Mouse (Mus musculus) lung, embryonic 14.5 days (tissue): Measurements from ENCODE around the gene Spdye4c. TPM values are rescaled to one million over a fixed set of nuclear protein-coding genes. Genes with fewer than 3 reads are reported as not detected.
A peak's percentile ranks its signal among the peaks of the same experiment; 100 is the strongest.

ENCODE experiments used
- ATAC-seq: fragments of 200-750 bp; cut with Nextera tagmentation; 2 replicates; pipeline ENCODE4 v1.8.0; 2017; ENCODE audit warnings: mild to moderate bottlenecking, moderate TSS enrichment, moderate library complexity; ENCODE audit not compliant: insufficient read depth
- DNase-seq: peaks from one replicate; pipeline ENCODE4 v3.0.0-alpha.2; 2015
- H3K27ac ChIP-seq: fragments of 300-500 bp; sonication (generic); 2 replicates; pipeline ENCODE4 v1.5.1; 2014; ENCODE audit warnings: low read depth, mild to moderate bottlenecking, moderate library complexity
- H3K27me3 ChIP-seq: fragments of 300-500 bp; sonication (generic); 2 replicates; pipeline ENCODE4 v1.6.1; 2014; ENCODE audit warnings: low read length, control low read depth; ENCODE audit not compliant: insufficient read depth
- H3K36me3 ChIP-seq: fragments of 300-500 bp; sonication (generic); 2 replicates; pipeline ENCODE4 v1.6.1; 2014; ENCODE audit warnings: control low read depth; ENCODE audit not compliant: insufficient read depth
- H3K4me1 ChIP-seq: fragments of 300-500 bp; sonication (generic); 2 replicates; pipeline ENCODE4 v1.6.1; 2014; ENCODE audit warnings: antibody characterized with exemption, control low read depth; ENCODE audit not compliant: insufficient read depth
- H3K4me2 ChIP-seq: fragments of 300-500 bp; sonication (generic); 2 replicates; pipeline ENCODE4 v1.6.1; 2014; ENCODE audit warnings: mild to moderate bottlenecking
- H3K4me3 ChIP-seq: fragments of 300-500 bp; sonication (generic); 2 replicates; pipeline ENCODE4 v1.5.1; 2014; ENCODE audit warnings: low read depth, low read length
- H3K9ac ChIP-seq: fragments of 300-500 bp; sonication (generic); 2 replicates; pipeline ENCODE4 v1.6.1; 2014
- H3K9me3 ChIP-seq: fragments of 300-500 bp; sonication (generic); 2 replicates; pipeline ENCODE4 v1.6.1; 2016; ENCODE audit warnings: low read depth, low read length, control low read depth
- CTCF ChIP-seq: IDR thresholded peaks from 2 replicates; pipeline ENCODE4 v1.5.1; 2016; ENCODE audit warnings: antibody characterized with exemption, low read depth
- WGBS: fragments of 180-500 bp; shearing (Covaris S2); extraction: QIAGEN DNeasy Blood & Tissue Kit; methylation state at CpG from one replicate; pipeline ENCODE4 v1.1.7; 2014; 5-methylcytosine and 5-hydroxymethylcytosine counted together
- polyA plus RNA-seq: library from polyadenylated mRNA; unstranded; fragments of >200 nt; fragmentation: Nextera tagmentation; extraction: Ambion mirVana; gene quantifications from 2 replicates; pipeline ENCODE4 v1.2.1, GENCODE M21; 2014

Spdye4c gene
- polyA plus RNA-seq, 1 experiment from 2014 or later: not detected

DNA sequence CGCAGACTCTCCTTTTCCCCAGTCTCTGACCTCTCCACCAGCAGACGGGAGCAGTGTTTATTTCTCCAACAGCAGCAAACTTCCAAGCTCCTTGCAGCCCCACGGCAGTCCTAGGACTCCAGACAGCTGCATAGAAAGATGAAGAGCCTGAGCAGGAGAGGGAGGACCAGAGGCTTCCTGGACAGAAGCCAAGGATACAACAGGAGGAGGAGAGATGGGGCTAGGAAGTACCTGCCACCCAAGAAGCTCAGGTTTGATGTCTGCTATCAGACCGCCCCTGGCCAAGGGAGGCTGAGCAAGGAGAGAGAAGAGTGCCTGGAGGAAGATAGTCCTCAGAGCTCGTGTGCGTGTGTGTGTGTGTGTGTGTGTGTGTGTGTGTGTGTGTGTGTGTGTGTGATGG lies 41.0 kb upstream of the Spdye4c start:
- 24% methylated on average over 6 of the region's 6 CpGs for WGBS
- Histone ChIP-seq H3K27ac (peak overlapping the region; percentile 54; the same call in 1 of the 2 replicates), H3K4me2 (peak overlapping the region; percentile 20; the same call in 1 of the 2 replicates), H3K4me1 (peaks cover 18% of the 10 kb centered on the region), H3K9me3 (no peaks in the 10 kb centered on the region), H3K36me3 (no peaks in the 10 kb centered on the region), H3K27me3 (no peaks in the 10 kb centered on the region), H3K4me3 (no peak overlapping the region), H3K9ac (no peak overlapping the region; the same call in 1 of the 2 replicates)
- DNase-seq: peak; percentile 73
- no peak for TF ChIP-seq CTCF
- peak; percentile 73 for ATAC-seq

DNA sequence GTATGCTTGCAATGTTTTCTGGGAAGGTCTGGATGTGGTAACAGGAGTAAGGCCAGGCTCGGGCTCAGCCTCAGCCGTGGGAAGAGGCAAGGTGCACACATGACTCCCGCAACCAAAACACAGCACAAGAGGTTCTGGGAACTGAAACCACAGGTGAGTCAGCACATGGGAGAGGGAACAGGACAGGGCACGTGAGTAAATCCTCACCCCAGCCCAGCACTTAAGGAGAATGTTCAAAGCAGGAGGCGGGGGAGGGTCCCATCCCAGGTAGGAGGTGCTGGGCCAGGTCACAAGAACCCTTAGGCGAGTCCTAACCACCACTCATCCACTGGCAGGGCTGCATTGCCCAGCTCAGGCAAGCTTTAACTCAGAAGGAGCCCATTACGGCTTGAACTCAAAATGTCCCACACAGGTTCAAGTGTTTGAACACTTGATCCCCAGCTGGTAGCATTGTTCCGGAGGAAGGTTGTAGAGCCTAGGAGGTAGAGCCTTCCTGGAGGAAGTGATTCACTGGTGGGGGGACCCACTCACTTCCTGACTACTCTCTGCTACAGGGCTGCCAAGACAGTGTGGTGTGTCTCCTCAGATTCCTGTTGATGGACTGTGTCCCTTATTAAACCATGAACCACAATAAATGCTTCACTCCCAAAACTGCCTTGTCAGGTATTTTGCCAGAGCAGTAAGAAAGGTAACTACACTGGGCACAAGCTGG lies 38.8 kb upstream of the Spdye4c start:
- H3K4me2 ChIP-seq: no peak overlapping the region
- no peak for DNase-seq
- WGBS: 64% methylated on average over 8 of the region's 8 CpGs
- H3K4me1 ChIP-seq: peaks cover 14% of the 10 kb centered on the region
- H3K36me3 ChIP-seq: no peaks in the 10 kb centered on the region
- no peak overlapping the region for H3K4me3 ChIP-seq
- no peak for ATAC-seq
- no peak overlapping the region for H3K9ac ChIP-seq
- no peaks in the 10 kb centered on the region for H3K9me3 ChIP-seq
- no peaks in the 10 kb centered on the region for H3K27me3 ChIP-seq
- H3K27ac ChIP-seq: no peak overlapping the region
- no peak for TF ChIP-seq CTCF

DNA sequence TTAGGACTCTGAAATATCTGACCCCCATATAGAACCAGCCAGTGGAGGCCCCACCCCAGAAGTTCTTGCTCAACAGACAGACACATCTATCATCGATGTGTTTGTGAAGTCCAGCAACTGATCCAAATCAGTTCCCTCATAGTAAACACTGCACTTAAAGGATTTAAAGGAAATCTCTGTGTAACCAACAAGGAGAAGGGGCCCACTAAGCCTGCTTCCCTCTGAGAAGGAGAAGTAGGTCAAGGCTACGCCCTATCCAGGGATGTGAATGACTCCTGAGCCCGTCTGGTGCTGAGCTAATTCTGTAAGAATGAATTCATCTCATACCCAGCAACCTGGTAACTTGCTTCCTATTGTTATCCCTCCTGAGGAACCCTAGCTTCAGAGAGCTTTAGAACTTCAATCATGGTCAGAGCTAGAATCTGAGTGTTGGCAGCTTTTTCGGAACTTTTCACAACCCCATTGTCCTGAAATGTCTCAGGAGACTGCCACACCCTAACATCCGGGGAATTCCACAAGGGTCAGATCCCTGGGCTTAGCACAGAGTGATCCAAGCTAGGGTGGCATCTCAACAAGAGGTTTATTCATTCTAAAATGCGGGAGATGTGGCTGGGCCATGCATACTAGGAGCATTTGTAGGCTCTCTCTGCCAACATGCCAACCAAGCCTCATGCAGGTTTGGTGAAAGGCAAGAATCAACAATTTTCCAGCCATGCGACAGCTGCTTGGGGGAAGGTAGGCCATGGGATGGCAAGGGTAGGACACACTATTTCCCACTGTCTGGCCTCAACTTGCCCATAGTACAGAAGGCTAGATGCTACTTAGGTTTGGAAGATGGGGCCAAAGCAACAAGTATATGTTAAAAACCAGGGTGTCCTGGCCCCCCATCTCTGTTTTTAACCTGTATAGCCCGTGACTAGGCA lies 38.0 kb upstream of the Spdye4c start:
- Histone ChIP-seq H3K27ac (no peak overlapping the region), H3K9ac (no peak overlapping the region)

DNA sequence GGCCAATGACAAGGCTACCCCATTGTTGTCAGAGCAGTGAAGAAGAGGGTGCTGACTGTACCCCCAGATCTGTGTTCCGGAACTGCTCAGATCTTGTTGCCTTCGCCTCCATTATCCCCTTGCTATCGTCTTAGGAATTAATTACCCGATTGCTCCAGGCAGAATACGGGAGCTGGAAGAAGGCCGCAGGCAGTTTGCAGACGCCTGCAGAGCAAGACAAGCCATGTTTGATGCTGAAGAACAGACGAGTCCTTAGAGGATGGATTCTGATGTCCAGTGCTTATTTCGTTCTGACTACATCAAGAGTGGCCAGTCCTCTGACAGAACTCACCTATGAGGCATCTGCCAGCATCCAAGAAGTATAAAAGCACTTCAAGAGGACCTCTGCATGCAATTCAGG lies 35.9 kb upstream of the Spdye4c start:
- H3K4me2 ChIP-seq: no peak overlapping the region
- H3K27ac ChIP-seq: no peak overlapping the region
- H3K4me1 ChIP-seq: peaks cover 7% of the 10 kb centered on the region
- no peaks in the 10 kb centered on the region for H3K9me3 ChIP-seq
- H3K27me3 ChIP-seq: no peaks in the 10 kb centered on the region
- WGBS: 81% methylated on average over 9 of the region's 9 CpGs
- DNase-seq (no peak), ATAC-seq (no peak)
- no peak overlapping the region for H3K9ac ChIP-seq
- H3K36me3 ChIP-seq: no peaks in the 10 kb centered on the region
- H3K4me3 ChIP-seq: no peak overlapping the region
- TF ChIP-seq CTCF: no peak

More for the DNA sequence above, 38.0 kb upstream of the Spdye4c start:
- Histone ChIP-seq H3K9me3 (no peaks in the 10 kb centered on the region), H3K4me3 (no peak overlapping the region), H3K27me3 (no peaks in the 10 kb centered on the region), H3K36me3 (no peaks in the 10 kb centered on the region), H3K4me2 (no peak overlapping the region), H3K4me1 (peaks cover 14% of the 10 kb centered on the region)
- WGBS: 80% methylated on average over 8 of the region's 8 CpGs
- no peak for ATAC-seq
- DNase-seq: no peak
- no peak for TF ChIP-seq CTCF

DNA sequence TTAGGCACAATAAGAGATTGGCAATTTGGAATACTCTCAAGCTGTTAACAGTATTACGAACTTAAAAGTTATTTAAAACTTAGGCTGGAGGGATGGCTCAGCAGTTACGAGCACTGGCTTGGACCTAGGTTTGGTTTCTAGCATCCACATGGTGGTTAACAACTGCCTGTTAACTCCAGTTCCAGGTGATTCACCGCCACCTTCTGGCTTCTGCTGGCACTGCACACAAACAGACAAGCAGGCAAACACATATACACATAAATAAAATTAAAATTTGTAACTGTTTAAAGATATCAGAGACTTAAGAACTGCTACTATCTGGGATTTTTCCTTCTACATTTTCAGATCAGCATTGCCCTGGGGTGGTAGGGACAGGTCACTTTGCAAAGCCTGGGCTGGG lies 26.8 kb upstream of the Spdye4c start:
- peak; percentile 44; the same call in 1 of the 2 replicates for TF ChIP-seq CTCF
- no peak overlapping the region for H3K27ac ChIP-seq
- ATAC-seq (no peak), DNase-seq (no peak)
- H3K9me3 ChIP-seq: no peaks in the 10 kb centered on the region
- no peaks in the 10 kb centered on the region for H3K36me3 ChIP-seq
- H3K4me1 ChIP-seq: peaks cover 17% of the 10 kb centered on the region
- H3K4me2 ChIP-seq: no peak overlapping the region
- no peak overlapping the region for H3K4me3 ChIP-seq
- 90% methylated on average over 3 of the region's 3 CpGs for WGBS
- no peak overlapping the region for H3K9ac ChIP-seq
- H3K27me3 ChIP-seq: no peaks in the 10 kb centered on the region

DNA sequence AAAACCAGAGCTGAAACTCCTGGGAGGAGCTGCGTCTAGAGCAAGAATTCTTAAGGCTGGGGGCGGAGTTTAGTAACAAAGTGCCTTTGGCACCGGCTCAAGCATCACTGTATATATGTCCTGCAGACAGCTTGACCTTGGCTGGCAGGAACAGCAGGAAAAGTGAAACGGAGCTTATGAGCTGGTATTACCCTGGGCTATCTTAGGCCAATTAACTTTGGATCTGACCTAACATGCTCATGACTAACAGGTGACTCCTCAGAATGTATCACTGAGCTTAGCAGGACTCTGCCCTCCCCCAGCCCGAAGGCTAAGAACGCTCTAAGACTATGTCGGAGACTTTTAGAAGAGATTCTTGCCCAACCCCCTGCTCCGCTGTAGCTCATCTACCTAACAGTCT lies 25.1 kb upstream of the Spdye4c start:
- 29% methylated on average over 8 of the region's 8 CpGs for WGBS
- no peaks in the 10 kb centered on the region for H3K9me3 ChIP-seq
- ATAC-seq (peak; percentile 82), DNase-seq (peak; percentile 92)
- peaks cover 17% of the 10 kb centered on the region for H3K4me1 ChIP-seq
- no peak overlapping the region for H3K4me2 ChIP-seq
- H3K9ac ChIP-seq: no peak overlapping the region
- H3K4me3 ChIP-seq: no peak overlapping the region
- H3K27me3 ChIP-seq: no peaks in the 10 kb centered on the region
- no peak overlapping the region; the same call in 1 of the 2 replicates for H3K27ac ChIP-seq
- H3K36me3 ChIP-seq: no peaks in the 10 kb centered on the region
- TF ChIP-seq CTCF: no peak
